Mouse (Mus musculus) CH12.LX (cell line): ENCODE measurements at regions not wholly inside any gene's neighbourhood (a gene's known extent, or its start where the extent isn't known, plus 50 kb on each side); places are given as distances from the start of the nearest gene placed in this dataset.

Experiments used
- DNase-seq: peaks from one replicate; pipeline ENCODE4 v3.0.0-alpha.2; 2013; ENCODE audit errors: extremely low read depth
- H3K27ac ChIP-seq: 2 replicates; pipeline ENCODE4 v1.5.1; 2012; ENCODE audit warnings: low read depth, mild to moderate bottlenecking, control low read depth, moderate library complexity; ENCODE audit not compliant: insufficient read depth
- H3K27me3 ChIP-seq: replicated peaks from 2 replicates; pipeline ENCODE3; 2012; ENCODE audit warnings: inconsistent platforms
- H3K36me3 ChIP-seq, 2 experiments: replicated peaks in 1 of 2; 2 replicates each; pipeline versions ENCODE3 to v1.6.1; 2012; ENCODE audit warnings: inconsistent platforms in 1 of 2, low read length in 1 of 2, mild to moderate bottlenecking in 1 of 2, mixed read lengths in 1 of 2, moderate library complexity in 1 of 2; ENCODE audit not compliant: control insufficient read depth in 1 of 2, insufficient read depth in 1 of 2
- H3K4me1 ChIP-seq, 2 experiments: 2 replicates each; pipeline ENCODE4 v1.6.1; 2012; ENCODE audit warnings: inconsistent platforms in 1 of 2, moderate library complexity in 1 of 2; ENCODE audit not compliant: insufficient read depth in 2 of 2, control insufficient read depth in 1 of 2
- H3K4me2 ChIP-seq: 2 replicates; pipeline ENCODE4 v1.6.1; 2012; ENCODE audit warnings: low read depth, mild to moderate bottlenecking, control low read depth; ENCODE audit not compliant: poor library complexity, insufficient read depth, severe bottlenecking
- H3K4me3 ChIP-seq, 3 experiments: fragments of 150-350 bp in 1 of 3; sonication (generic) in 1 of 3; replicated peaks in 1 of 3; 2 replicates each; pipeline versions ENCODE3 to v1.5.1; 2011 to 2012; ENCODE audit warnings: low read depth in 2 of 3, low read length in 2 of 3, mild to moderate bottlenecking in 2 of 3, moderate library complexity in 2 of 3, control low read depth in 1 of 3, improper control_type of control experiment in 1 of 3, inconsistent platforms in 1 of 3, mixed read lengths in 1 of 3; ENCODE audit not compliant: poor library complexity in 1 of 3
- H3K79me2 ChIP-seq: replicated peaks from 2 replicates; pipeline ENCODE4 v1.6.1; 2012; ENCODE audit warnings: mild to moderate bottlenecking, moderate library complexity; ENCODE audit not compliant: control insufficient read depth, poor library complexity, insufficient read depth, severe bottlenecking; ENCODE audit errors: extremely low read depth
- H3K9ac ChIP-seq: 2 replicates; pipeline ENCODE4 v1.6.1; 2012; ENCODE audit warnings: low read depth, mild to moderate bottlenecking, control low read depth, moderate library complexity; ENCODE audit not compliant: insufficient read depth
- H3K9me3 ChIP-seq: replicated peaks from 2 replicates; pipeline ENCODE3; 2012; ENCODE audit warnings: low read length, inconsistent platforms, mixed read lengths
- BHLHE40 ChIP-seq: IDR thresholded peaks from 2 replicates; pipeline ENCODE4 v1.6.1; 2011; ENCODE audit warnings: mild to moderate bottlenecking, low read depth, low read length, improper control_type of control experiment
- CHD2 ChIP-seq: IDR thresholded peaks from 2 replicates; pipeline ENCODE4 v1.6.1; 2011; ENCODE audit warnings: low read length, improper control_type of control experiment
- MAX ChIP-seq: IDR thresholded peaks from 2 replicates; pipeline ENCODE4 v1.6.1; 2011; ENCODE audit warnings: low read length, improper control_type of control experiment
- MAZ ChIP-seq: IDR thresholded peaks from 2 replicates; pipeline ENCODE4 v1.6.1; 2012; ENCODE audit warnings: low read depth, mild to moderate bottlenecking, inconsistent platforms, low read length, improper control_type of control experiment, moderate library complexity
- NRF1 ChIP-seq: IDR thresholded peaks from 2 replicates; pipeline ENCODE4 v1.6.1; 2014; ENCODE audit warnings: low read depth, mild to moderate bottlenecking, inconsistent platforms, low read length, improper control_type of control experiment, moderate library complexity
- POLR2A ChIP-seq: IDR thresholded peaks from 2 replicates; pipeline ENCODE4 v1.6.1; 2011; ENCODE audit warnings: low read depth, mild to moderate bottlenecking, improper control_type of control experiment, low read length
- POLR2AphosphoS2 ChIP-seq: IDR thresholded peaks from 2 replicates; pipeline ENCODE4 v1.6.1; 2011; ENCODE audit warnings: low read depth, low read length, improper control_type of control experiment
- TCF12 ChIP-seq: IDR thresholded peaks from 2 replicates; pipeline ENCODE4 v1.6.1; 2014; ENCODE audit warnings: low read depth, mild to moderate bottlenecking, inconsistent platforms, low read length, improper control_type of control experiment
- UBTF ChIP-seq: IDR thresholded peaks from 2 replicates; pipeline ENCODE4 v1.6.1; 2012; ENCODE audit warnings: low read depth, mild to moderate bottlenecking, inconsistent platforms, low read length, improper control_type of control experiment, moderate library complexity
- USF2 ChIP-seq: conservative IDR thresholded peaks from 2 replicates; pipeline ENCODE4 v1.6.1; 2011; ENCODE audit warnings: low read depth, low read length, improper control_type of control experiment
- ZMIZ1 ChIP-seq: IDR thresholded peaks from 2 replicates; pipeline ENCODE4 v1.6.1; 2012; ENCODE audit warnings: low read depth, mild to moderate bottlenecking, inconsistent platforms, low read length, improper control_type of control experiment
- dilution Hi-C: fragments of 300-500 bp; cut with MboI; formaldehyde crosslinking; loops from 2 replicates; pipeline ENCODE4 v1.14.3; 2020; ENCODE audit warnings: low sequenced_read_pairs; ENCODE audit not compliant: extremely low pct_unique_long_range_greater_than_20kb, extremely low pct_ligation_motif_present
- in situ Hi-C: fragments of 300-500 bp; cut with MboI; formaldehyde crosslinking; loops from 3 replicates; pipeline ENCODE4 v1.14.3; 2019; ENCODE audit warnings: low sequenced_read_pairs, low pct_ligation_motif_present, low pct_unique_long_range_greater_than_20kb, mixed read lengths

DNA sequence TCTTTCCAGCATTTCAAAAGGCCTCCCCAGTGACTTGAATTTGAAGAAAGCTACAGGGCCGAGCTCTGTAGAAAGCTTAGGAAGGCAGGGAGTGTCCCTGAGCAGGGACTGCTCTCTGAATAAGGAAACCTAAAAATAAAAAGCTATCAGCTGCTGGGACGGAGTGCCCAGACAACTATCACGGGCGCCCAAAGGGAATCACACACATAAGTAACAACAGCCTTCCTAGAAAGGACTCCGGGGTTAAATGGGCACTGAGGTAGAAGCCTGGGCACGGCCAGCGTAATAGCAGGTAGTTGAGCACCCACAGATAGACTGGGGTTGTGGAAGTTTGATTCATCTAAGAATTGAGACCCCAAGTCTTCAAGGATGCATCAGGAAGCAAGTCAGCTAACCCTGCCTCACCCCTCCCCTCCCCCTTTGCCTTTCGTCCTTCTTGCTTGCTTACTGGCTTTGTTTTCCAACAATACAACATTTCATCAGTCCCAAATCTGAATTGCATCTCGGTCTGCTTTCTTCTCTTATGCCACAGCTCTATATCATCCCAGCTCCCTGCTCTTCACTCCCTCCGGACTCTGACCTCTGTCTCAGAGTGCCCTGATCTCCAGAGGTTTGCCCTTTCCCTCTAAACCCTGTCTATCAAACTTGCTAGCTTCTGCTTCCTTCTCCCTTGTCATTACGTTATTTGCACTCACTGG, 84.1 kb upstream of the Ptprk start:
- DNase-seq, result no peak
- Histone ChIP-seq H3K79me2 (no peaks in the 10 kb centered on the region), H3K4me3 (no peak overlapping the region), H3K4me2 (no peak overlapping the region), H3K27me3 (no peaks in the 10 kb centered on the region), H3K4me1 (peaks cover 0 to 7% of the 10 kb centered on the region in 2 experiments; a peak in 2 of 4 replicates), H3K36me3 (no peaks in the 10 kb centered on the region), H3K9ac (no peak overlapping the region), H3K27ac (no peak overlapping the region), H3K9me3 (peaks cover 11% of the 10 kb centered on the region)
- dilution Hi-C loops (no loop called here), in situ Hi-C loops (no loop called here)
- no peak for TF ChIP-seq TCF12
- no peak for TF ChIP-seq CHD2
- TF ChIP-seq ZMIZ1, result no peak
- no peak for TF ChIP-seq NRF1
- no peak for TF ChIP-seq BHLHE40

DNA sequence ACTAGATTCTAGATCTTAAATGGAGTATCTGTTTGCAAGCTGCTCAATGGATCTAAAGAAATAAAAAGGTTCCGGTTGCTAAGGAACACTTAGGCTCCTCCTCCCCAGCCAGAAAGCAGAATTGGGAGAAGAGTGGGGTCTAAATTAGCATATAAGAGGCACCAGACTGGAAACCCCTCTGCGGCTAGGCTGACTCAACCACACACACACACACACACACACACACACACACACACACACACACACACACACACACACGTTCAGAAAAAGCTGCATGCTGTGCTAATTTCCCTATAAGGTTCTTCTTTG, 83.6 kb upstream of the Ptprk start:
- Histone ChIP-seq H3K9ac (no peak overlapping the region), H3K4me1 (peaks cover 0 to 7% of the 10 kb centered on the region in 2 experiments; a peak in 2 of 4 replicates), H3K36me3 (no peaks in the 10 kb centered on the region), H3K4me2 (no peak overlapping the region), H3K27me3 (no peaks in the 10 kb centered on the region), H3K27ac (no peak overlapping the region), H3K9me3 (peaks cover 11% of the 10 kb centered on the region), H3K4me3 (no peak overlapping the region), H3K79me2 (no peaks in the 10 kb centered on the region)
- peak; percentile 55 for DNase-seq
- in situ Hi-C loops, result no loop called here
- TF ChIP-seq UBTF, result no peak
- TF ChIP-seq MAX, result no peak
- TF ChIP-seq POLR2A, result no peak
- no peak for TF ChIP-seq USF2
- TF ChIP-seq MAZ, result no peak
- TF ChIP-seq POLR2AphosphoS2, result no peak
- dilution Hi-C loops, result no loop called here

DNA sequence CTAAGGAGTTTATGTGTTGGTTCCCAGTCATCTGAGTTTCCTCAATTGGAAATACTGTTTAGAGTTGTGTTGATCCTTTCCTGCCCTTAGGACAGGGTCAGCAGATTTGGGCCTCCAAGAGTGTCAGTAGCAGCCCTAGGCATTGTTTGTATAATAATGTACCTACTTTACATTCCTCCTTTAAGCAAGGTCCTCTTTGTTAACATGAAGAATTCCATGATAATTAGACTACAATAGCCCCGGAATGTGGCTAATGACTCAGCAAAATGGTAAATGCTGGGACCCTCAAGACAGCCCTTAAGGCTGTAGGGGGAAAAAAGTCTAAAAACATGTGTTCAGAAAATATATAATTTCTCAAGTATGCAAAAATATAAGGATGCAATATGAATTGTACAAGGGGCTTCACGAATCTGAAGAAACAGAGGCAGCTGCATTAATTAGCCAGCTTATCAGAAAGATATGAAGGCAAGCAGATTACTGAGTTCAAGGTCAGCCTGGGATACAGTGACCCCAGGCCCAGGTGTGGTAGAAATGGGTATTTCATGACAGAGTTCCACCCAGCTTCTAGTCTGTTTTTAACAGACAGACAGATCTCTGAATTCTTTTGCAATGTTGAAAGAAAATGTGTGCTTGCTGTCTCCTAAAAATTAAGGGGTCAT, 80.1 kb upstream of the Ptprk start:
- TF ChIP-seq NRF1 (no peak), CHD2 (no peak)
- TF ChIP-seq, all 38 proteins: peak for 0
- Histone ChIP-seq H3K4me2 (no peak overlapping the region), H3K36me3 (no peaks in the 10 kb centered on the region), H3K4me1 (peaks cover 0 to 7% of the 10 kb centered on the region in 2 experiments; a peak in 2 of 4 replicates), H3K9me3 (peaks cover 6% of the 10 kb centered on the region), H3K4me3 (no peak overlapping the region), H3K79me2 (no peaks in the 10 kb centered on the region), H3K27ac (no peak overlapping the region), H3K9ac (no peak overlapping the region), H3K27me3 (no peaks in the 10 kb centered on the region)
- DNase-seq, result no peak
- in situ Hi-C loops (no loop called here), dilution Hi-C loops (no loop called here)
